Mouse (Mus musculus): ENCODE data around the gene Lst1. TPM values are rescaled to one million over a fixed set of nuclear protein-coding genes. Genes with fewer than 3 reads are reported as not detected.

Lst1 gene
- polyA plus RNA-seq, 1 experiment from 2014 or later, result 9.9 TPM

DNA sequence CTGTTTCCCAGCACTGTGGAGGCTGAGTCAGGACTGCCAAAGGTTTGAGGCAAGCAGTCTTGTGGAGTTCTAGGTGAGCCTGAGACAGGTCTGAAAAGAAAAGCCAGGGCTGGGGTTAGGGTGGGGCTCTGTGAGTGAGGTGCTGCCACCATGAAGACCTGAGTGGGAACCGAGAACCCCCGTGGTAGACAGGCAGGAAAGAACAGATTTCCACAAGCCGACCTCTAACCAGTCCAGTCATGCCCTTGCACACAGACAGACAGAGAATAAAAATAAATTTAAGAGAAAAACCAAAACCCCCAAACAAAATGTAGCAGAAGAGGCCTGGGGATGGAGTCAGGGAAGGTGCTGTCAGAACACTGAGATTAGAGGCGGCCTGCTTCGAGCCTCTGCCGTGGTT is 12.9 kb downstream of the Lst1 start:
- Histone ChIP-seq H3K27ac (replicated peaks) (no peak overlapping the region), H3K4me1 (no peaks in the 10 kb centered on the region), H3K27me3 (no peaks in the 10 kb centered on the region), H3K36me3 (no peaks in the 10 kb centered on the region), H3K4me3 (no peak overlapping the region), H3K4me2 (replicated peaks) (no peak overlapping the region), H3K9ac (replicated peaks) (no peak overlapping the region), H3K9me3 (no peaks in the 10 kb centered on the region)
- no peak for ATAC-seq (ENCODE audit: low FRiP score, low read depth)
- WGBS, result 69% methylated on average over 6 of the region's 6 CpGs

DNA sequence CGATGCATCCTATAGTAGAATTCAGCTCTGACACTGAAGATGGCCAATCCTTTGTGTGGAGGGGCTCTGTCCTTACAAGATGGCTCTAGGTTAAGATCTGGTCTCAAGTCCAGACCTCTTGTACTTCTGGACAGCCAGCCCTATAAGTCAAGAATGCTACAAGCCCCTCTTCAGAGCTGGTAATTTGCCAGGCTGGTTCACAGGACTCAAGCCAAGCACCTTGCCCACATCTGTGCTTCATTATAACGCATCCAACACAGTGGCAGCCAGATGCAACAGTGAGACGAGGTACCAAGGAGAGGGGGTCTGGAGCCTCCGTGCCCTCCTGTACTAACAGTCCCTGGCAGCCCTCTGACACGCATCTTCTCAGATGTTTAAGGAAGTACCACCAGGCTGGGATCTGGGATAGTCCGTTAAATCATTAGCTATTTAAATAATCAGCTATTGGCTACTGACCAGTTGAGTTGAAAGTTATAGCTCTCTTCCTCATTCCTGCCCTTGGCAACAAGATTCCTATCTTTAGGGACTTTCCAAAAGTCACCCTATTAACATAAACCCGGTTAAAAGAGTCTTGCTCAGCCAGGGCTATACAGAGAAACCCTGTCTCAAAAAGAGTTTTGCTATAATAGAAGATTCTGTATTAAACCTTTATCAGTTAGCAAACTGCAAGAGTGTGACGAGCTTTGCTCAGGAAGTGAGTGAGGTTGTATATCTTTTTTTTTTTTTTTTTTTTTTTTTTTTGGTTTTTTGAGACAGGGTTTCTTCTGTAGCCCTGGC is 13.8 kb downstream of the Lst1 start:
- H3K4me3 ChIP-seq, result no peak overlapping the region
- no peaks in the 10 kb centered on the region for H3K36me3 ChIP-seq
- no peak overlapping the region for H3K4me2 ChIP-seq (replicated peaks)
- ATAC-seq (ENCODE audit: low FRiP score, low read depth), result no peak
- 78% methylated on average over 8 of the region's 8 CpGs for WGBS
- no peaks in the 10 kb centered on the region for H3K9me3 ChIP-seq
- no peaks in the 10 kb centered on the region for H3K4me1 ChIP-seq
- H3K9ac ChIP-seq (replicated peaks), result no peak overlapping the region
- H3K27ac ChIP-seq (replicated peaks), result no peak overlapping the region
- H3K27me3 ChIP-seq, result no peaks in the 10 kb centered on the region

DNA sequence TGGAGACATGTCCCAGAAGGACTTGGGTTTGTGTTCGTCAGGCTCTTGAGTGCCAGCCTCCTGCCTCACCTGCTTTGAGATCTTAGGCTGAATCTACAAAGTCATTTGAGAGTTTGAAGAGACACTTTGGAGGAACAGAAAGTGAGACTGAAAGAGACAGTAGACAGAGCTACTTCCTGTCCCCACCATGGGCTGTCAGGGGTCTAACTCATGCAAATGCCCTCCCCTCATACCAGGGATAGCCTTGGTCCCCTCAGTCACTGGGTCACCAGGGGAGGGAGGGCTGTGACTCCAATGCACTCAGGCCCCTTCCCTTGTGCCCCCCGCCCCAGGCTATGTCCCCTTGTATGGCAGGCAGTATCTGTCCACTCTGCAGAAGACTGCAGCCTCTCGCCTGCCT is 14.9 kb downstream of the Lst1 start:
- Histone ChIP-seq H3K27ac (replicated peaks) (no peak overlapping the region), H3K4me3 (no peak overlapping the region), H3K9me3 (no peaks in the 10 kb centered on the region), H3K4me2 (replicated peaks) (no peak overlapping the region), H3K9ac (replicated peaks) (0 out of 2 replicates have a peak overlapping the region, but pooled peaks have one; percentile 20), H3K36me3 (no peaks in the 10 kb centered on the region), H3K4me1 (0 out of 2 replicates have a peak, but pooled peaks cover 2% of the 10 kb centered on the region), H3K27me3 (no peaks in the 10 kb centered on the region)
- no peak for ATAC-seq (ENCODE audit: low FRiP score, low read depth)
- 80% methylated on average over 3 of the region's 3 CpGs for WGBS

DNA sequence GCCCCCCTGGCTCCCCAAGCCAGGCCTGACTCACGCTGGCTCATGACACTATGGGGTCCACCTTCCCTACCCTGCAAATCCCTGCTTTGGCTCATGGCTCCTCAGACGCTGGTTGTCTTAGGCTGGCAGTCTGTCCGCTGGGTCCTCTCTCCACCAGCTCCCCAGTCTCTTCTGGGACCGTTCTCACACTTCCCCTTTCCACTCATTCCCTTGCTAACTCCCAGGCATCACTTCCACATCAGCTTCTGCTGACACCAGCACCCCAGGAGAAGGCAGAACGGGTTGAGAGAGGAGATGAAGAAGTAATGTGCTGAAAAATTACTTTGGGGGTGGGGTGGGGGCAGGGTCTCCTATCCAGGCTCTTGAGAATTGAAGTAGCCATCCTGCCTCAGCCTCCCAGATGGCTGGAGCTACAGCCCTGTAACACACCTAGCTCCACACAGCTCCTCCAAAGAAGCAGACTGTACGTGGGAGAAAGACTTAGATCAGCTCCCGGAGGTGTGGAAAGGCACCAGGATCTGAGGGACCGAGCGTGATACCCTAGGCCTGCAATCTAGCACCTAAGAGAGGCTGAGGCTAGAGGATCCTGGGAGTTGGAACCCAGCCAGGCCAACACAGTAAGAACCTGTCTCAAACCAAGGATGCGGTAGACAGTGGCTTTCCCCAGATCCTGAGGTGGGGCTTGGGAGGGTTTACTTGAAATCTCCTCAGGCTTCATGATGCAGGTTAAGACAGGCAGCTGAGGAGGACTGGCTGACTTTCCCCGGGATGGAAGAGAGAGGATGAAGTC is 15.6 kb downstream of the Lst1 start:
- 78% methylated on average over 11 of the region's 11 CpGs for WGBS

DNA sequence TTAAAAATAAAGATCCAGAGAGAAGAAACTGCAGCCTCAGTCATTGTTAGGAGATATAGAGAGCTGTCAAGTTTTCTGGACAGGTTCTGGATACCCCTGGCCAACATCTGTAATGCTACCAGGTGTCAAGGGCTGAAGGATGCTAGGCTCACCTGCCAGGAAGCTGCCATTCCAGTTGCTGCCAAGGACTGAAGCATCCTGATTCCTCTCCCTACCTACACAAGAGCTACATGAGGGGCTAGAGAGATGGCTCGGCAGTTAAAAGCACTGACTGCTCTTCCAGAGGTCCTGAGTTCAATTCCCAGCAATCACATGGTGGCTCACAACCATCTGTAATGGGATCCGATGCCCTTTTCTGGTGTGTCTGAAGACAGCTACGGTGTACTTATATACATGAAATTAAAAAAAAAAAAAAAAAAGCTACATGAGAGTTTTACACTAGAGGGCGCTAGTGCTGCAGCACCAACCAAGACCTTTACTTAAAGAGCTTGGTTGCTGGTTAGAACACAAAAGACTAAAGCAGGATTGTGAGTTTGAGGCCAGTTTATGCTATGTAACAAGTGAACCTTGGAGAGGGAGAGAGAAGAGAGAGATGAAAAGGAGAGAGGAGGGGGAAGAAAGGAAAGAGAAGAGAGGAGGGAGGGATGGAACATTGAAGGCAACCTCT is 19.6 kb downstream of the Lst1 start:
- Histone ChIP-seq H3K4me3 (no peak overlapping the region), H3K9ac (replicated peaks) (no peak overlapping the region), H3K27ac (replicated peaks) (0 out of 2 replicates have a peak overlapping the region, but pooled peaks have one; percentile 3), H3K9me3 (no peaks in the 10 kb centered on the region), H3K4me1 (peaks cover 12% of the 10 kb centered on the region), H3K36me3 (no peaks in the 10 kb centered on the region), H3K27me3 (no peaks in the 10 kb centered on the region), H3K4me2 (replicated peaks) (no peak overlapping the region)
- no peak for ATAC-seq (ENCODE audit: low FRiP score, low read depth)
- WGBS, result 20% methylated on average over 4 of the region's 4 CpGs

More for the DNA sequence above, 15.6 kb downstream of the Lst1 start:
- H3K4me1 ChIP-seq, result 0 out of 2 replicates have a peak, but pooled peaks cover 2% of the 10 kb centered on the region
- no peaks in the 10 kb centered on the region for H3K9me3 ChIP-seq
- H3K4me3 ChIP-seq, result no peak overlapping the region
- H3K27me3 ChIP-seq, result no peaks in the 10 kb centered on the region
- no peak overlapping the region; the same call in 1 of the 2 replicates for H3K9ac ChIP-seq (replicated peaks)
- no peak overlapping the region for H3K4me2 ChIP-seq (replicated peaks)
- no peaks in the 10 kb centered on the region for H3K36me3 ChIP-seq
- ATAC-seq (ENCODE audit: low FRiP score, low read depth), result no peak
- H3K27ac ChIP-seq (replicated peaks), result no peak overlapping the region

DNA sequence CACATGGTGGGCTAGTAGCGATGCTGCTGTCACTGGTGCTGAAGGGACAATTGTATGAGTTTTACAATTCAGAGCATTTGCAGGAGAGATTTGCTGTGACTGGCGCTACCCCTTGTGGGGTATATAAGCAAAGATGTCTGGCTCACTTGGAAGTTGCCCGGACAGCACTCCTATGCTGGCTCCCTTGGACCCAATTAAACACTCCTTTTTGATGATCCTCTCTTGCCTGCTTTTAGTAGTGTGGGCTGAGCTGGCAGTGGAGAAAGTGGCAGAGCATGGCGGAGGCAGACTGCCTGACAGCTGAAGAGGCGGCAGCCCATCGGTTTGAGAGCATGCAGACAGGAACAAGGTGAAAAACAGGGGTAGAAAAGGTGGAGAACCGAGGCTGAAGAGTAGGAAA is 20.4 kb downstream of the Lst1 start:
- no peak for ATAC-seq (ENCODE audit: low FRiP score, low read depth)
- Histone ChIP-seq H3K4me2 (replicated peaks) (no peak overlapping the region), H3K9me3 (no peaks in the 10 kb centered on the region), H3K36me3 (no peaks in the 10 kb centered on the region), H3K27me3 (no peaks in the 10 kb centered on the region), H3K4me3 (no peak overlapping the region), H3K27ac (replicated peaks) (no peak overlapping the region), H3K9ac (replicated peaks) (no peak overlapping the region), H3K4me1 (peaks cover 19% of the 10 kb centered on the region)
- 85% methylated on average over 7 of the region's 7 CpGs for WGBS

DNA sequence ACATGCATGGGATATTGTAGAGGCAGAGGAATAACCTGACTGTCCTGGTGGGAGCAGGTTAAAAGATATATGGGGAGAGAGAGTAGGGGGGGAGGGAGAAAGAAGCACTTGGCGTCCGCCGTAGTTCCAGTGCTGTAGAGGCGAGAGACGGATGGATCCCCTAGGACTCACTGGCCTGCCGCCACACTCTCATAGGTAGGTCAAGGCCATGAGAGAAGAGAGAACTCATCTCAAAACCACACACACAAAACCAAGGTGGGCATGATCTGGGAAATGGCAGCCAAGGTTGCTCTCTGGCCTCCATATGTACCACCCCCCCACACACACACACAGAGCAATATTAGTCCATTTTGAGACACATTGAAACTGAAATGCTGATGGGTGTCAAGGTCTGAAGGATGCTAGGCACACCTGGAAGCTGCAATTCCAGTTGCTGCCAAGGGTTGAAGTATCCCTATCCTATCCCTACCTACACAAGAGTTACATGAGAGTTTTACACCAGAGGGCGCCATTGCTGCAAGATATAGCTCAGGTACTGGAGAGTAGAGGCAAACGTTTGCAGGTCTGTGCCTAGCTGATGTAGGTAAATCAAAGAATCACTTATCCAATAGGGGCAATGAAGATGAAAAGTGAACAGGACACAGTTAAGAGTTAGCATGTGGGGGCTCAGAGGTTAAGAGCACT is 21.7 kb downstream of the Lst1 start:
- WGBS, result 73% methylated on average over 8 of the region's 8 CpGs
- H3K4me3 ChIP-seq, result peak overlapping the region; percentile 99
- peak overlapping the region; percentile 77 for H3K4me2 ChIP-seq (replicated peaks)
- peak overlapping the region; percentile 68 for H3K9ac ChIP-seq (replicated peaks)
- H3K27ac ChIP-seq (replicated peaks), result peak overlapping the region; percentile 97
- no peaks in the 10 kb centered on the region for H3K27me3 ChIP-seq
- no peak for ATAC-seq (ENCODE audit: low FRiP score, low read depth)
- H3K9me3 ChIP-seq, result no peaks in the 10 kb centered on the region
- H3K36me3 ChIP-seq, result peaks cover 7% of the 10 kb centered on the region
- peaks cover 30% of the 10 kb centered on the region for H3K4me1 ChIP-seq

DNA sequence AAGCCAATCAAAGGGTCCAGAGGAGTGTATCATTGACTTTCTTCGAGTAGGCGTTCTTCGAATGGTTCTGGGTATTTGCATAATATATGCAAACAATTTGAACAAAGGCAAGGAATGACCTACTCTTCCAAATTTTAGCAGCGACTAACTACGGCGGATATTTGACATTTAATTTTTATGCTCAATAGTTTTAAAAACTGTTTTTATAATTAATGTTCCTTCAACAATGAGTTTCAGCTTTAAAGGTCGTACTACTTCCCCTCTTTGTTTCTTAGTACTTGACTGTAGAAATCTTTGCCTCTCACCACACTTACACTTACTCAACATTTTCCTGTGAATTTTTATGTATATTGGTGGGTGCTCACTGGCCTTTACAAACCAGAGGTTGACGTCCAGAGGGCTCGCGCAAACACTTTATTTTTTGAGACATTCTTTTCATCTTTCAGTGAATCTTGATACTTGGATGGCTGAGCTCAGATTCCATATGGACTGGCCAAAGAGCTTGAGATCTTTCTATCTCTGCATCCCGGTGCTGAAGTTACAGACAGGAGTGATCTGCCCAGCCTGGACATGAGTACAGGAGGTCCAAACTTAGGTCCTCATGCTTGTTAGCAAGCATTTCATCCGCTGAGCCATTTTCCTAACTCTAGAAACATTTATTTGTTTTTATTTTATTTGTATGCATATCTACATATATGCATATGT is 22.6 kb downstream of the Lst1 start:
- WGBS, result 24% methylated on average over 12 of the region's 12 CpGs
- ATAC-seq (ENCODE audit: low FRiP score, low read depth), result peak; percentile 85; the same call in 1 of the 2 replicates

DNA sequence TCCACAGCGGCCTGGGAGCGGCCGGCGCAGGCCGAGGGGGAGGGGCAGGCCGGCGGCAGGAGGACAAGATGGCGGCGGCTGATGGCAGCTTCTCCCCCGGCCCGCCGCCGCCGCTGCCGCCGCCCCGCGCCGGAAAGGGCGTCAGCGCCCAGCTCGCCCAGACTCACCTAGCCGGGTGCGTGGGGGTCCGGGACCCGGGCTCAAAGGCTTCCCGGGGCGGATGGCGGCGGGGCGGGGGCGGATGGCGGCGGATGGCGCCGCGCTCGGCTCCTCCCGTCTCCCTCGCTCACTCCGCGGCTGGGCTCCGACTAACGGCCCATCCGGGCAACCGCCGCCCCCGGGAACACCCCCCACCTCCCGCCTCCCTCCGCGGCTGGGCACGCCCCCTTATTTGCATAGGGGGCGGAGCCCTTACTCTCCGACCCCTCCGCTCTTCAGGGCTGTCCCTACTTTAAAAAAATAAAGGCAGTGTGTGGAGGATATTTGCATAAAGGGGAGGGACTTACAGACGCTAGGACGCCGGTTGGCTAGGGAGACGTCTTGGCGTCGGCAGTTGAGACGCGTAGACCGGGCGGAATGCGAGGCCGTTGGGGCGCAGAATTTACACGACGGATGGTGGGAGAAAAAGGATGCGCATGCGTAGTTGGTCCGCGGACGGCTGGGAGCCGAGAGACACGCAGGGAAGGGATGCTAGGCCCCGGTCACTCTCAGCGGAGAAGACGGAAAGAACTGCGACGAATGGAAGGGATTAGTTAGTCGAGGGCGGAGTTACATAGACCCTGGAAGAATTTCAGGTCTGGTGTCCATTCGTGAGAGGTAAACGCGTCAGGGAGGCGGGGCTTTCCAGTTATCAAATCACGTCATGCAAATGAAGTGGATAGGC is 23.4 kb downstream of the Lst1 start, which contains the start of gene Prrc2a:
Gene Prrc2a, minus strand, starts transcription at position 330 of the 883 bp plus-strand sequence.
- Histone ChIP-seq H3K4me3 (peak within 1 kb of the TSS; percentile 99), H3K27ac (replicated peaks) (peak within 1 kb of the TSS; percentile 97), H3K9me3 (no peaks in the 10 kb centered on the region), H3K9ac (replicated peaks) (peak within 1 kb of the TSS; percentile 100), H3K4me2 (replicated peaks) (peak within 1 kb of the TSS; percentile 77), H3K4me1 (peaks cover 30% of the 10 kb centered on the region), H3K36me3 (peaks cover 24% of the 10 kb centered on the region), H3K27me3 (no peaks in the 10 kb centered on the region)
- under 1% methylated on average over 64 of the region's 89 CpGs for WGBS
- peak; percentile 93 for ATAC-seq (ENCODE audit: low FRiP score, low read depth)

More for the DNA sequence above, 22.6 kb downstream of the Lst1 start:
- Histone ChIP-seq H3K36me3 (peaks cover 16% of the 10 kb centered on the region), H3K27me3 (no peaks in the 10 kb centered on the region), H3K27ac (replicated peaks) (peak overlapping the region; percentile 97), H3K9me3 (no peaks in the 10 kb centered on the region), H3K4me3 (peak overlapping the region; percentile 99), H3K4me2 (replicated peaks) (peak overlapping the region; percentile 77), H3K4me1 (peaks cover 30% of the 10 kb centered on the region), H3K9ac (replicated peaks) (peak overlapping the region; percentile 68)

DNA sequence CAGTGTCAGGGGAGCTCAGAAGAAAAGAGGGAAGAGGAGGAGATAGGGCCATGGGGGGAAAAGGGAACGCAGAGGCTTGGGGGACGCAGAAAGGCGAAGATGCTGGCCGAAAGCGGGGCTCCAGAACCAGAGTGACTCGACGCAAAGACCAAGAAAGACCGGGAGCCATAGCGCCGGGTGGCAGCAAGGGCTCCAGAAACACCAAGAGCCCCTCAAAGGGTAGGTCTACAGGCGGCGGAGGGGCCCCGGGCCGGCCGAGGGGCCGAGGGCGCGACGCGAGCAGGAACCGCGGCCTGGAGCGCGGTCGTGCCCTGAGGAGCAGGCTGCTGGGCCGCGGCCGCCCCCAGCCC is 24.0 kb downstream of the Lst1 start:
- H3K4me1 ChIP-seq, result peaks cover 30% of the 10 kb centered on the region
- peak overlapping the region; percentile 100 for H3K9ac ChIP-seq (replicated peaks)
- H3K4me3 ChIP-seq, result peak overlapping the region; percentile 99
- peak overlapping the region; percentile 97 for H3K27ac ChIP-seq (replicated peaks)
- ATAC-seq (ENCODE audit: low FRiP score, low read depth), result no peak
- peak overlapping the region; percentile 77 for H3K4me2 ChIP-seq (replicated peaks)
- H3K36me3 ChIP-seq, result peaks cover 30% of the 10 kb centered on the region
- H3K27me3 ChIP-seq, result no peaks in the 10 kb centered on the region
- 0% methylated on average over 25 of the region's 28 CpGs for WGBS
- H3K9me3 ChIP-seq, result no peaks in the 10 kb centered on the region
